Mouse (Mus musculus) heart, embryonic 16.5 days (tissue): Measurements from ENCODE around the gene Spdef. TPM values are rescaled to one million over a fixed set of nuclear protein-coding genes. Genes with fewer than 3 reads are reported as not detected.

ENCODE experiments used
- ATAC-seq: fragments of 200-750 bp; cut with Nextera tagmentation; replicated peaks from 2 replicates; pipeline ENCODE4 v1.8.0; 2017; ENCODE audit warnings: moderate number of reproducible peaks; ENCODE audit not compliant: insufficient read depth, low FRiP score; ENCODE audit errors: extremely low read depth
- H3K27ac ChIP-seq: fragments of 300-500 bp; sonication (generic); 2 replicates; pipeline ENCODE4 v1.5.1; 2014; ENCODE audit warnings: mild to moderate bottlenecking, low read length, control low read depth, moderate library complexity
- H3K27me3 ChIP-seq: fragments of 300-500 bp; sonication (generic); 2 replicates; pipeline ENCODE4 v1.6.1; 2014; ENCODE audit warnings: low read length, mixed read lengths; ENCODE audit not compliant: control insufficient read depth, insufficient read depth
- H3K36me3 ChIP-seq: fragments of 300-500 bp; sonication (generic); 2 replicates; pipeline ENCODE4 v1.6.1; 2014; ENCODE audit not compliant: control insufficient read depth, insufficient read depth
- H3K4me1 ChIP-seq: fragments of 300-500 bp; sonication (generic); 2 replicates; pipeline ENCODE4 v1.6.1; 2014; ENCODE audit warnings: low read length, mixed read lengths; ENCODE audit not compliant: control insufficient read depth, insufficient read depth
- H3K4me2 ChIP-seq: fragments of 300-500 bp; sonication (generic); 2 replicates; pipeline ENCODE4 v1.6.1; 2014; ENCODE audit warnings: low read depth, mild to moderate bottlenecking, control low read depth, low read length
- H3K4me3 ChIP-seq: fragments of 300-500 bp; sonication (generic); 2 replicates; pipeline ENCODE4 v1.5.1; 2014; ENCODE audit warnings: mild to moderate bottlenecking, control low read depth, low read length
- H3K9ac ChIP-seq: fragments of 300-500 bp; sonication (generic); 2 replicates; pipeline ENCODE4 v1.6.1; 2014; ENCODE audit warnings: low read length, control low read depth
- H3K9me3 ChIP-seq: fragments of 300-500 bp; sonication (generic); replicated peaks from 2 replicates; pipeline ENCODE4 v1.6.1; 2016; ENCODE audit warnings: low read length; ENCODE audit not compliant: control insufficient read depth
- WGBS: fragments of 180-500 bp; shearing (Covaris S2); extraction: QIAGEN DNeasy Blood & Tissue Kit; methylation state at CpG from one replicate; pipeline ENCODE4 v1.1.7; 2014; 5-methylcytosine and 5-hydroxymethylcytosine counted together
- polyA plus RNA-seq: library from polyadenylated mRNA; unstranded; fragments of >200 nt; fragmentation: Nextera tagmentation; extraction: Ambion mirVana; gene quantifications from 2 replicates; pipeline ENCODE4 v1.2.1, GENCODE M21; 2015

The Spdef gene
- polyA plus RNA-seq = 0.39 and 0.61 TPM in 2 replicates

GRCm38 (mm10) chr17:27728770-27729169, at the start of gene Spdef:
Gene Spdef (minus strand): TSS chr17:27728955.
- WGBS = 71% methylated on average over 10 of the region's 10 CpGs
- H3K27me3 ChIP-seq = peaks cover 6% of the 10 kb centered on the region
- no peak for ATAC-seq
- no peak within 1 kb of the TSS for H3K4me3 ChIP-seq
- H3K9ac ChIP-seq = no peak within 1 kb of the TSS
- H3K36me3 ChIP-seq = no peaks in the 10 kb centered on the region
- H3K4me2 ChIP-seq = no peak within 1 kb of the TSS
- no peaks in the 10 kb centered on the region for H3K4me1 ChIP-seq
- H3K9me3 ChIP-seq = 0 out of 2 replicates have a peak, but pooled peaks cover 4% of the 10 kb centered on the region
- H3K27ac ChIP-seq = no peak within 1 kb of the TSS

GRCm38 (mm10) chr17:27777823-27778222, 49.1 kb upstream of the Spdef start:
- no peaks in the 10 kb centered on the region for H3K9me3 ChIP-seq
- WGBS = 64% methylated on average over 6 of the region's 6 CpGs
- no peak overlapping the region for H3K4me3 ChIP-seq
- ATAC-seq = no peak
- H3K27ac ChIP-seq = no peak overlapping the region
- H3K4me1 ChIP-seq = peaks cover 5% of the 10 kb centered on the region
- H3K4me2 ChIP-seq = no peak overlapping the region
- no peak overlapping the region for H3K9ac ChIP-seq
- H3K27me3 ChIP-seq = no peaks in the 10 kb centered on the region
- no peaks in the 10 kb centered on the region; the same call in 1 of the 2 replicates for H3K36me3 ChIP-seq

- Histone ChIP-seq H3K4me3 (no peak overlapping the region), H3K4me1 (no peaks in the 10 kb centered on the region), H3K36me3 (no peaks in the 10 kb centered on the region; the same call in 1 of the 2 replicates), H3K4me2 (no peak overlapping the region), H3K27me3 (no peaks in the 10 kb centered on the region), H3K9me3 (no peaks in the 10 kb centered on the region), H3K27ac (no peak overlapping the region), H3K9ac (no peak overlapping the region)
- ATAC-seq = no peak
- WGBS = 70% methylated on average over 3 of the region's 3 CpGs
Measured at GRCm38 (mm10) chr17:27774198-27774597, 45.4 kb upstream of the Spdef start.

- Histone ChIP-seq H3K4me3 (no peak overlapping the region), H3K4me1 (no peaks in the 10 kb centered on the region), H3K9me3 (no peaks in the 10 kb centered on the region), H3K27me3 (no peaks in the 10 kb centered on the region), H3K27ac (no peak overlapping the region), H3K36me3 (peaks cover 4% of the 10 kb centered on the region), H3K9ac (no peak overlapping the region), H3K4me2 (no peak overlapping the region)
- ATAC-seq = no peak
- WGBS = 72% methylated on average over 6 of the region's 6 CpGs
Measured at GRCm38 (mm10) chr17:27771616-27772015, 42.9 kb upstream of the Spdef start.

GRCm38 (mm10) chr17:27768817-27769542, 40.2 kb upstream of the Spdef start:
- Histone ChIP-seq H3K4me2 (no peak overlapping the region), H3K4me3 (no peak overlapping the region), H3K9ac (no peak overlapping the region), H3K36me3 (peaks cover 24% of the 10 kb centered on the region), H3K9me3 (peaks cover 7% of the 10 kb centered on the region), H3K27me3 (no peaks in the 10 kb centered on the region), H3K4me1 (no peaks in the 10 kb centered on the region), H3K27ac (no peak overlapping the region)
- 67% methylated on average over 8 of the region's 8 CpGs for WGBS
- peak; percentile 41; the same call in 1 of the 2 replicates for ATAC-seq

GRCm38 (mm10) chr17:27767543-27767942, 38.8 kb upstream of the Spdef start:
- peaks cover 7% of the 10 kb centered on the region for H3K9me3 ChIP-seq
- H3K4me3 ChIP-seq = no peak overlapping the region
- WGBS = 73% methylated on average over 12 of the region's 12 CpGs
- no peaks in the 10 kb centered on the region for H3K27me3 ChIP-seq
- no peaks in the 10 kb centered on the region for H3K4me1 ChIP-seq
- no peak overlapping the region for H3K27ac ChIP-seq
- H3K4me2 ChIP-seq = no peak overlapping the region
- H3K36me3 ChIP-seq = peaks cover 24% of the 10 kb centered on the region
- H3K9ac ChIP-seq = no peak overlapping the region
- ATAC-seq = no peak

- Histone ChIP-seq H3K4me2 (no peak overlapping the region), H3K4me1 (no peaks in the 10 kb centered on the region), H3K9me3 (peaks cover 7% of the 10 kb centered on the region), H3K4me3 (no peak overlapping the region), H3K27ac (no peak overlapping the region), H3K27me3 (no peaks in the 10 kb centered on the region), H3K36me3 (peaks cover 24% of the 10 kb centered on the region), H3K9ac (no peak overlapping the region)
- 71% methylated on average over 5 of the region's 5 CpGs for WGBS
- no peak for ATAC-seq
Measured at GRCm38 (mm10) chr17:27767120-27767519, 38.4 kb upstream of the Spdef start.

GRCm38 (mm10) chr17:27765066-27765465, 36.3 kb upstream of the Spdef start:
- WGBS = 96% methylated on average over 6 of the region's 6 CpGs
- H3K4me3 ChIP-seq = no peak overlapping the region
- no peak overlapping the region for H3K9ac ChIP-seq
- H3K36me3 ChIP-seq = peaks cover 24% of the 10 kb centered on the region
- H3K9me3 ChIP-seq = peaks cover 7% of the 10 kb centered on the region
- H3K4me2 ChIP-seq = no peak overlapping the region
- no peaks in the 10 kb centered on the region for H3K27me3 ChIP-seq
- no peak for ATAC-seq
- no peak overlapping the region for H3K27ac ChIP-seq
- H3K4me1 ChIP-seq = peaks cover 4% of the 10 kb centered on the region; the same call in 1 of the 2 replicates

GRCm38 (mm10) chr17:27764453-27764852, 35.7 kb upstream of the Spdef start:
- WGBS = 93% methylated on average over 2 of the region's 2 CpGs
- peaks cover 4% of the 10 kb centered on the region; the same call in 1 of the 2 replicates for H3K4me1 ChIP-seq
- ATAC-seq = no peak
- H3K9me3 ChIP-seq = peaks cover 7% of the 10 kb centered on the region
- peaks cover 24% of the 10 kb centered on the region for H3K36me3 ChIP-seq
- no peak overlapping the region for H3K4me2 ChIP-seq
- H3K27ac ChIP-seq = no peak overlapping the region
- no peak overlapping the region for H3K9ac ChIP-seq
- no peaks in the 10 kb centered on the region for H3K27me3 ChIP-seq
- no peak overlapping the region for H3K4me3 ChIP-seq
